Mouse (Mus musculus): Measurements from ENCODE around the gene Dusp6.
A peak's percentile ranks its signal among the peaks of the same experiment; 100 is the strongest.
"Not testable (repeated sequence)": the region's sequence is repeated elsewhere in the genome, so short reads cannot be mapped to it uniquely, and the experiment has no call there.

The Dusp6 gene

DNA sequence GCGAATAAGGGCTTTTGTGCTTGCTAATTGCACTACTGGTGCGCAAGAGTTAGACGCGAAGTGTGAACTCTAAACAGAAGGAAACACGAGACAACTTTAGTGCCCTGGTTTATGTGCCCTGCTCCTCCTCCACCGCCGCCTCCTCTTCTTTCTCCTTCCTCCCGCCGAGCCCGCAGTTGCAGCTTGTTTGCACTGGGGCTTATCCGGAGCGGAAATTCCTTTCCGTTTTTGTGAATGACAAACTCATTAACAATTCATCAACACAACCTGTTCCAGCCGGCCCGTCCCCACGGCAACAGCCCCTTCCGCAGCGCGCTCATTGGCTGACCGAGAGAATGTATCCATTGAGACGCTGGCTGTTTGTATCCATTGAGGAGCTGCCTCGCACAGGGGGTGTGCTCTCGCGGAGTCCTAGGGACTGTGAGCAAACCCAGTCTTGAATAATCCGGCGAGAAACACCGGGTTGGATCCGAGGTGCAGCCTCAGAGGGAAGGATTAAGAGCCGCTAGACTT is at the start of gene Dusp6:
TSS of gene Dusp6 (plus strand) at position 365 of the 513 bp plus-strand sequence.
- DNase-seq, result peak; percentile 88

DNA sequence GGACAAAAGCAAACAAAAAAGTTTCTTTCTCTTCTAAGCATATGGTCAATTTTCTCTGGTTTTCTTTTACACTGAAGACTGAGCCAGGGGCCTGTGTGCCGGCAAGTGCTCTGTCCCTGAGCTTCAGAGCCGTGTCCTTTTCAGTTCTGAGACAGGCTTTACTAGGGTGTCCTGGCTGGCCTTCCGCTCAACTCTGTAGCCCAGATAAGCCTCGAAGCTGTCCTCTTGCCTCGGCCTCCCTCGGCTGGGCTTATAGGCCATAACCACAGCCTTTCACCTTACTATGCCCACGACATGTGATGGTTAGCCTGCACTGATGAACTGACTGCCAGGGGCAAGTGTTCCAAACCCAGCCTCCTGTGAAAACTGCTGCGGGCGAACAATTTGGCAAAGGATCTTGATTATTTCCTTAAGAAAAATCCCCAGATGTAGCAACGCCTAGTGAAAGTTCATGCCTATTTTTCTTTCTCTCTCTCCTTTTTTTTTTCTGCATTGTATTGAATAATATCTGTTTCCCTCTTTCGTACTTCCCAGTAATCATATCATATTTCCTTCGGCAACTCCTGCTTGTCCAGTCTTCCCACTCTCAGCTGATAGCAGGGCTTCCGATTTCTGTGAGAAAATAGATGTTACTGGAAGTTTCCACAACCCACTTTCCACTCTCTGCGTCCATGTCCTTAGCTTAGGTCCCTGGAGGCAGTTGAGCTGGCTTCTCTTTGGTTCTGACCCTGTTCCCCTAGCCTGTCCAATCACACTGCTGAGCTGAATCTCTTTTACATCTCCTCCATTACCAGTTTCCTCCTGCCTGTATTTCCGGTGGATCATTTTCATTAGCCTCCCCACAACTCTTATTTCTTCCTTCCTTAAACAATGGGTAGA is 48.4 kb upstream of the Dusp6 start:
- no peak for DNase-seq

DNA sequence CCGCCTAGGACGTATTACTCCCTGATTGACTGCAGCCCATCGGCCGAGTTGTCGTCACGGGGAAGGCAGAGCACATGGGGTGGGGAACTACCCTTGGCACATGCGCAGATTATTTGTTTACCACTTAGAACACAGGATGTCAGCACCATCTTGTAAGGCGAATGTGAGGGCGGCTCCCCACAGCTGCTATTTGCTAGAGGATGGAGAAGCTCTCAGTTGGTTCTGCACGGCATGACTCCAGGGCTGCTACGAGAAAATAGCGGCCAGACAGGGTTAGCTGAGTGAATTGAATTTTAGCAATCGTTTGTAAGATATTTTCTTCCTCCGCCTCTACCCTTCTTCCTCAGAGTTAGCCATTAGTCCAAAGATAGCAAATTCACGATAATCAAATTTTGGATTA is 46.5 kb upstream of the Dusp6 start:
- not testable (repeated sequence) for DNase-seq

GRCm38 (mm10) chr10:99221540-99221939 is 41.5 kb upstream of the Dusp6 start:
- DNase-seq, result no peak

DNA sequence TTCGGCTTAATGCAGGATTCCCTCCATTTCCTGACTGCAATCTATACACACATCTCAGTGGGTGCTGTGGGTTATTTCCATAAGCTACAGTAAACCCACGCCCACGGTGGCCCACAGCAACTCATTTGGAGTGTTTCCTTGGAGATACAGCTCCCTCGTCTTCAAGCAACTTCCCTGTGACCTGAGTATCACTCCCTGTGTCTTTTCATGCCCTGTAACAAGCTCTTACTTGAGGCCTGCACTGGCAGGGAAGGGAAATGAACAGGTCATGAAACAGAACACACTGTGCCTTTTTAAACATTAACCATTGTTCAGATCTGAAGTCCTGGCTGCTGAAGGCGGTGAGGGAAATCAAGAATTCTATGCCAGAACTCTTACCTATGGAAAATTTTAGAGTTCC is 40.3 kb upstream of the Dusp6 start:
- DNase-seq, result no peak

- no peak for DNase-seq
These were observed 38.8 kb upstream of the Dusp6 start for GRCm38 (mm10) chr10:99224218-99224617.

GRCm38 (mm10) chr10:99226782-99227181 is 36.2 kb upstream of the Dusp6 start:
- no peak for DNase-seq

GRCm38 (mm10) chr10:99227968-99228864 is 34.8 kb upstream of the Dusp6 start:
- peak; percentile 56 for DNase-seq

DNA sequence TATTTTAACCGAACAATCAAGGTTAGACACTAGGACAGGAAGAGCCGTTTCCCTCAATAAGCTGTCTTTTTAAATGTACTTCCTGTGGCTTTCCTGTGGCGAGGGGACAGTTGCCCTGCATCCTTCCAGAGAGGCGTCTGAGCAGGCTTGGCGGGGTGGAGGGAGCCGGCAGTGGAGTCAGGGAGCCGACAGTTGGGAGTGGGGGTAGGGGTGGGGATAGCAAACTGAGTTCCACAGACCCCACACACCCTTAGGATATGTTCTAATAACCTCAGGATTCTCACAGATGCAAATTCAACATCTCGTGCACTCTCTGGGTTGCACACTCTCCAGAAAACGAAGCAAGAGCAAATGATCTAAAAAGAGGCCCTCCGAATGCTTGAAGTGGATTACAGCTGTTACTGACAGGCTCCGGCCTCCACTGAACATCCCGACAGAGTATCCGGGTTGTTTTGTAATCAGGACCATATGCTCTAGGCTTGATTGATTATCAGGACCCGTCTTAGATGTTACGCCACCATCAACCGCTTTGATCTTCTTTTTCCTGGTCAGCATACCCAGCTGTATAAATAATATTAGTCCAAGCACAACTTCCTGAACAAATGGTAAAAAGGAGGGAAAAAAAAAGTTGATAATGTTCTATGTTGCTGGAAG is 33.9 kb upstream of the Dusp6 start:
- peak; percentile 50 for DNase-seq

- DNase-seq, result no peak
These were observed 30.4 kb upstream of the Dusp6 start for GRCm38 (mm10) chr10:99232518-99233227.

GRCm38 (mm10) chr10:99234336-99234735 is 28.7 kb upstream of the Dusp6 start:
- DNase-seq, result no peak

- DNase-seq, result no peak
These were observed 27.9 kb upstream of the Dusp6 start for GRCm38 (mm10) chr10:99235081-99235480.

DNA sequence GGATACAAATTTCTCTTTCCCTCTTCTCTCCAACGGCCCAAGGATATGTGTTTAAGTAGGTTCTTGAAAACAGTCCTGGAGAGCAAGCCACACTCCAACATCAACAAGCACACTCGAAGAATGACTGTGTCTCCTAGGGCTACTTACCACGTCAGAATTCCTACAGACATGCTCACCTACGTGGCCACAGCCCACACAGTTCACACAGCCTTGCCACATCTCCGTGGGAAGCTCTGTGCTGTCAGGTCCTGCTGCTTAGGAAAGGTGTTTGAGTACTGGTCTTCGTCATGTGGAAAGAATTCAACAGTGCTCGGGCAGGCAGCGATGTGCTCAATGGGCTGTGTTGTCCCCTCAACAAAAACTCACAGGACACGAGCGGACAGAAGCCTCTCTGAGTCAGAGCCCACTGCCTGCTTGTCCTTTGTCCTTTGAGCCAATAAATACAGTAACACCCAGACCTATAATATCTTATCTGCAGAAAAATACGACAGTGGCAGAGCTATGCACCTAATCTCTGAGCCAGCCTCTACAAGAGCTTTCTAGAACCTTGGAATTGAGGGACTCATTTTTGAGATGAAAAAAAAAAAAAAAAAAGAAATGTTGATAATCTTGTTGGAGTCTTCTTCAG is 25.7 kb upstream of the Dusp6 start:
- no peak for DNase-seq

- no peak for DNase-seq
These were observed 24.5 kb upstream of the Dusp6 start for GRCm38 (mm10) chr10:99238537-99238936.

GRCm38 (mm10) chr10:99241284-99241828 is 21.7 kb upstream of the Dusp6 start:
- DNase-seq, result peak; percentile 66

- peak; percentile 70 for DNase-seq
These were observed 21.0 kb upstream of the Dusp6 start for GRCm38 (mm10) chr10:99241829-99242711.

DNA sequence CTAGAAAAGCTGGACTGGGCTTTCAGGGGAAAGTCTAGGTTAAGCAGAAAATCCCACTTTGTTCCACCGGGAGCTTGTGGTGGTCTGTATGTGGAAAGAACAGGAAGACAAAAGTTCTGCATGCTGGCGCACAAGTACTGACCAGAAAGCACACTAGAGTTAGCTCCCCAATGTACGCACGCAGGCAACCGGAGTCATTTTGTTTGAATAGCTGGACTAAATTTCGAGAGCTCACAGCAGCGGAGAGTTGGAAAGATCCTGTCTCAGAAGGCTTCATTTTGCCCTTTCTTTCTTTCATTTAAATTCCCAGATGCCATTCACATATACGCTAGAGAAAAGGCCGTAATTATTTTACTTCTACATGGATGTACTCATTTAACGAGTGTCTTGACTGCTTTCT is 20.3 kb upstream of the Dusp6 start:
- peak; percentile 48 for DNase-seq

DNA sequence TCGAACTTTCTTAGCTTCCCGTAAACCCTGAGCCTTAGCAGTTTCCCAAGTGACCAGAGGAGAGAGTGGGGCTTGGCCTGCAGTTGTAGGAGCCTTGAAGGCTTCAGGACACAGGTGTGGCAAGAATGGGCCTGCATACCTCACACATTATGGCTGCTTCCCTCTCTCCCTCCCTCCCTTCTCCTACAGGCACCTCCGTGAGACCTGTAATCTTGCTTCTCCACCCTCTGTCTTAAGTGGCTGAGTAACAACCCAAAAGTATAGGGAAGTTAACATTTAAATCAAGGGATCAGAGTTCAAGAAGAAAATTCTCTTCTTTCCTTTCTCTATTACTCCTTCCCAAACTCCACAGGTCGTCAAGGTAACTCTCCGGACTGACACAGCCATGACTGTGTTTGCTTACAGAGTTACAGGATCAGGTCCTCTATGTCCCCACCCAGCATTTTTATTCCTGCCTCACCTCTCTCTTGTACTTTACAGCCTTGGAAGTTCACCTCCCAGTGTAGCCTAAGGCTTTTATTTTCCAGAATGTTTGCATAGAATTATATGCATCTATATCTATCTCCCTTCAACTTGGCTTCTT is 19.0 kb upstream of the Dusp6 start:
- no peak for DNase-seq

DNA sequence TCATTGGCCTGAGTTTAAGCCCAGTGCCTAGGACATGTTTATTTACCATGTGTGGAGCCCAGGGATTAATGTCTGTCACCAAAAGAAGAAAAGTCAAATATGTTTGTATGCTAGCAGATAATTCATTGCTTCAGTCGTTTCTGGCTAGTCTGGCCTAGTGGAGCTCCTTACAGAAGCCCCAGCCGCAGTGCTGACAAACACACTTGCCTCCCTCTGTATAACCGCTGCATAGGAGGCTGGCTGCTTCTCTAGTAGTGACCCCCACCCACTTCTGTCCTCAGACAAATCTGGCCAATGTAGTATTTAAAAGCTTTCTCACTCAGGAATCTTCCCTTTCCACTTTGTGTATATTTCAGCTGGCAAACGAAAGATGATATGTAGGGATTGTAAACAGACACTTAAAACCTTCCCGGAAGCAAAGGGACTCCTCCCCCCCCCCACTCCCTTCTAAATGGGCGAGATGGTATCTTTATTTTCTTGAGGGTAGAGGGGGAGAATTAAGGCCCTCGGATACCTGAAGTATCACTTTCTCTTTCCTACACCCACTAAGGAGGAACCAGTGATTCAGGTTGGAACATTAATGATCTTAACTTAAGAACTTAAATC is 18.3 kb upstream of the Dusp6 start:
- DNase-seq, result peak; percentile 41
